ENCODE assay signal across 16 mouse cellular contexts in the genomic region with DNA sequence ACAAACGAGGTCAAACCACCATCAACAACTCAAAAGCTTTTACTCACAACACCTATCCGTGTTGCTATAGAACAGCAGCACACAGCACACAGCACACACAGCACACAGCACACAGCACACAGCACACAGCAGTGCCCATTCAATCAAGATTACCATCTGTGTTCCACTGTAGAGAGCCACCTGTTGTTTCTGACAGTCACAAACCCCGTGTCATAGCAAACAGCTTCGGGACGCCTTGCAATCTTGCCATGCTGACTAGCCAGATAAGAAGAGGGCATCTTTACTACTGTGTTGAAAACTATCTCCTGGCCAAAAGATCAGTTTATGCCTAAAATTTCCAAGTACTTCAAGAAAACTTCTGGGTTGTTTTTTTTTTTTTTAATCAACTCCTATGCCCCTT. TPM values are rescaled to one million over a fixed set of nuclear protein-coding genes. Genes with fewer than 3 reads are reported as not detected.
DNase-seq lines count a peak whose midpoint lies in the region; ATAC-seq and TF ChIP-seq lines count a peak whose summit lies in the region.
"Had no signal": no experiment of that assay in that cellular context is flagged by ENCODE, and none has a peak within 500 bp of the region (broad histone marks: within the 10 kb centered on the region; RNA-seq: fewer than 3 reads in every experiment).

No protein-coding gene starts in this region.

- H3K27ac ChIP-seq in liver, embryonic 12.5 days: no peak overlapping the region
- no peak overlapping the region for H3K27ac ChIP-seq in thymus, adult 2 months (ENCODE audit: control insufficient read depth, insufficient read depth, low read length)
- H3K27ac ChIP-seq: embryonic facial prominence, embryonic 12.5 days; hindbrain, embryonic 10.5 days; kidney, postnatal 0 days; layer of hippocampus, adult 2 months had no signal

- H3K36me3 ChIP-seq in liver, embryonic 12.5 days: no peaks in the 10 kb centered on the region
- H3K36me3 ChIP-seq in thymus, adult 2 months (ENCODE audit: control insufficient read depth, insufficient read depth, low read length): no peaks in the 10 kb centered on the region
- H3K36me3 ChIP-seq: embryonic facial prominence, embryonic 12.5 days; hindbrain, embryonic 10.5 days had no signal

- ATAC-seq in liver, embryonic 12.5 days: peak; percentile 89

- no peaks in the 10 kb centered on the region for H3K9me3 ChIP-seq in liver, embryonic 12.5 days (replicated peaks)
- H3K9me3 ChIP-seq: embryonic facial prominence, embryonic 12.5 days; hindbrain, embryonic 10.5 days had no signal

- WGBS in liver, embryonic 12.5 days (ENCODE audit: insufficient replicate concordance): 24% methylated on average over 5 of the region's 5 CpGs
- 16% methylated on average over 5 of the region's 5 CpGs for WGBS in thymus, adult 2 months

- intact Hi-C loops in gastrocnemius, postnatal 36 days (cut with DNase I): no loop called here

- no peak overlapping the region for H3K9ac ChIP-seq in liver, embryonic 12.5 days
- H3K9ac ChIP-seq: embryonic facial prominence, embryonic 12.5 days had no signal

- TF ChIP-seq CTCF in thymus, adult 2 months (IDR thresholded peaks at IDR 0.05; ENCODE audit: borderline replicate concordance, control insufficient read depth, extremely low read depth, insufficient read depth, low read length, poor library complexity): no peak

- no peak overlapping the region for H3K4me3 ChIP-seq in liver, embryonic 12.5 days
- H3K4me3 ChIP-seq in thymus, adult 2 months (ENCODE audit: control insufficient read depth, insufficient read depth, low read length): no peak overlapping the region
- H3K4me3 ChIP-seq: embryonic facial prominence, embryonic 12.5 days; hindbrain, embryonic 10.5 days; layer of hippocampus, adult 2 months had no signal

- H3K4me2 ChIP-seq in liver, embryonic 12.5 days: no peak overlapping the region
- H3K4me2 ChIP-seq: embryonic facial prominence, embryonic 12.5 days had no signal

- no peaks in the 10 kb centered on the region for H3K27me3 ChIP-seq in liver, embryonic 12.5 days (replicated peaks)
- H3K27me3 ChIP-seq in thymus, adult 2 months (ENCODE audit: control insufficient read depth, insufficient read depth, low read length): no peaks in the 10 kb centered on the region
- H3K27me3 ChIP-seq: embryonic facial prominence, embryonic 12.5 days had no signal

- no peak for TF ChIP-seq POLR2A in thymus, adult 2 months (IDR thresholded peaks at IDR 0.05; ENCODE audit: control insufficient read depth, extremely low read depth, insufficient read depth, low read length, poor library complexity)

- peak; percentile 51 for DNase-seq in retina, embryonic 14.5 days (ENCODE audit: low spot score)
- no peak for DNase-seq in retina, postnatal 1 day
- peak; percentile 42 for DNase-seq in thymus, adult 2 months
- DNase-seq in cerebellum, adult 11 months: no peak
- no peak for DNase-seq in layer of hippocampus, postnatal 14 days (ENCODE audit: low spot score in 2 of 2)
- no peak for DNase-seq in gastrocnemius, postnatal 36 days
- DNase-seq: adrenal gland, postnatal 36 days; B cell, adult 2 months; cerebellum, postnatal 14 days; lung, postnatal 4 days; midbrain, embryonic 14.5 days had no signal

- H3K4me1 ChIP-seq in liver, embryonic 12.5 days: peaks cover 7% of the 10 kb centered on the region; the same call in 1 of the 2 replicates
- peaks cover 10% of the 10 kb centered on the region for H3K4me1 ChIP-seq in thymus, adult 2 months (replicated peaks; ENCODE audit: control insufficient read depth, insufficient read depth, low read length)
- H3K4me1 ChIP-seq: embryonic facial prominence, embryonic 12.5 days had no signal

RNA-seq across cellular contexts. Expression of gene Pou2f1, which starts 12.1 kb away (rescaled TPM):
- polyA plus RNA-seq in liver, embryonic 12.5 days (2016; fragmentation: Nextera tagmentation; extraction: Ambion mirVana): 4.9 and 5.8 TPM in 2 replicates
- 39.7 and 53.4 TPM in 2 replicates for polyA plus RNA-seq in thymus, adult 2 months (2012; rRNA removed)
- 10 to 100 TPM; 16.6 to 17.7 TPM for total RNA-seq in layer of hippocampus, postnatal 14 days (2021)
- total RNA-seq in gastrocnemius, postnatal 36 days (2021): 1 to 10 TPM; 6.4 to 7.9 TPM

Comparison
In these comparisons a context has a peak if more than half of its experiments do, and no peak if none do; other contexts are left out.
1. DNase-seq: peak in retina, embryonic 14.5 days (single experiment) and thymus, adult 2 months (single experiment); none in retina, postnatal 1 day (single experiment), cerebellum, adult 11 months (single experiment), layer of hippocampus, postnatal 14 days (0 of 2) and gastrocnemius, postnatal 36 days (0 of 2).